Mouse (Mus musculus): Measurements from ENCODE around the gene Dusp5.
A peak's percentile ranks its signal among the peaks of the same experiment; 100 is the strongest.
"Not testable (repeated sequence)": the region's sequence is repeated elsewhere in the genome, so short reads cannot be mapped to it uniquely, and the experiment has no call there.

Dusp5 gene

DNA sequence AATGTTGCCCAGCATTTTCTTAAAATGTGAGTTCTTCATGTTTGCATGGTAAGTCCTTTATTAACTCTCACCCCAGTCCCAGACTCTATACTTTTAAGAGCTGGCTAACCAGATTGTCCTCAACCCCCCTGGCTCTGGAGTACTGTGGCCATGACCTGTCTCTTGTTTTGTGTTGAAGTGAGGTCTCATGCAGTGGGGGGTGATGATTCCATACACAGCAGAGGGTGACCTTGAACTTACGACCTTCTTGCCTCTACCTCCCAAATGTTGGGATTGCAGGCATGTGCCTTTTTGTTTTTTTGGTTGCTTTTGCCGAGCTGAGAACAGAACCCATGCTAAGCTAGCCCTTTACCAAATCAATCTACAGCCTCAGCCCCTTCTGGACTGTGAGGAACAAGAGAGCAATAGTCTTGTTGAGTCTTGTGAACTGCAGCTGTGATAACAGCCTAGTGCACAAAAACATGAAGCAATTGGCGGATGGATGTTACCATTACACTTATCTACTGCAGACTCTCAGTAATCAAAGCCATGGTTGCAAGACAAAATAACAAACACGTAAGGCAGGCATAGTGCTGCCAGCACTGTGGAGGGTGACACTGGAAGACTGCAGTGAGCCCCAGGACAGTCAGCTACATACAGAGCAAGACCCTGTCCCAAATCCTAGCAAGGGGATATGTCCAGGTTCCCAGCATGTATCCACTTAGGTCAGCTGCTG lies 46.5 kb downstream of the Dusp5 start:
- no peak for DNase-seq (ENCODE audit: low spot score in 2 of 2)

DNA sequence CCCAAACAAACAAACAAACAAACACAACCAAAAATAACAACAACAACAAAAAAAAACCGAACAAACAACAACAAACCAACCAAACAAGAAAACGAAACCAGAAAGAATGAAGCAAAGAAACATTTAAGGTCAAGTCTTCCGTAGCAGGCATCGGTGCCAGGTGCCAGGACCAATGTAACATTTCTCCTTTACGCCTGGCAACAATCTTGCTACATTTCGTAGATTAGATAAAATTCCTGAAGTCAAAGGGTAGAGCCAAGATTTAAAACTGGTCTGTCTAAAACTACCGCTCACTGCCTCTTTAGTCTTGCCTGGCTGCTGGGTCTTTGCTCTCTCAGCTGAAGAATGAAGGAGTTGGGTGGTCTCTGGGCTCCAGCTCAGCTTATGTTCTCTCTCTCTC lies 47.2 kb downstream of the Dusp5 start:
- DNase-seq (ENCODE audit: low spot score in 2 of 2), result no peak

DNA sequence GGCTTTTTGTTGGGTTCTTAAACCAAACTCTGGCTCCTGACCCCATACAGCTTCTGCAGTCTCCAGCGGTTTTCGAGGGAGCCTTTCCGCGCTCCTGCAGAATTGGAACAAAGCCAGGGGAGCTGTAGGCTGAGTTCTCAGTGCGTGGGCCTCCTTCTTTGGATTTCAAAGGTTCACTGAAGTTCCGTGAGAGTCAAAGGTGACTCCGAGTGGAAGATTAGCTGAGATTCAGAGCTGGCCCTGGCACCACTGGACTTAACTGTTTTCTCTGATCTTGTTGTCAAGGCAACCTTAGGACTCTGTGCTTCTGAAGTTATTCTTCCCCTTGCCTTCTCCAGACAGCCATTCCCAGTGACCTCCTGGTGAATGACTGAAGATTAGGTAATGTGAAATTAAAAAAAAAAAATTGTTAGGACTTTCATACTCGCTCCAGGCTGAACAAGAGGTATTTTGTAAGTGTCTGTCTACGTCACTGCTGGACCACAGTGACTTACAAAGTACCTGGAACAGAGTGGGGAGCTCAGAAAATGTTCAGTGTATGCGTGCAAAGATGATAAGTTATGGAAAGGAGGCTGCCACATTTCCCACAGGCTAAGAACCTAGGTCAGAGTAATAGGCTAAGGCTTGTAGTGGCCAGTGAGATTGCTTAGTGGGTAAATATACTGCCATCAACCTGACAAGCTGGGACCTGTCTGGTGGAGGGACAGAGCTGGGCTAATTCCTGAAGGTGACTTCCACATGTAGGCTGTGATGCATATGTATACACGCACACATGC lies 48.3 kb downstream of the Dusp5 start:
- no peak for DNase-seq (ENCODE audit: low spot score in 2 of 2)

DNA sequence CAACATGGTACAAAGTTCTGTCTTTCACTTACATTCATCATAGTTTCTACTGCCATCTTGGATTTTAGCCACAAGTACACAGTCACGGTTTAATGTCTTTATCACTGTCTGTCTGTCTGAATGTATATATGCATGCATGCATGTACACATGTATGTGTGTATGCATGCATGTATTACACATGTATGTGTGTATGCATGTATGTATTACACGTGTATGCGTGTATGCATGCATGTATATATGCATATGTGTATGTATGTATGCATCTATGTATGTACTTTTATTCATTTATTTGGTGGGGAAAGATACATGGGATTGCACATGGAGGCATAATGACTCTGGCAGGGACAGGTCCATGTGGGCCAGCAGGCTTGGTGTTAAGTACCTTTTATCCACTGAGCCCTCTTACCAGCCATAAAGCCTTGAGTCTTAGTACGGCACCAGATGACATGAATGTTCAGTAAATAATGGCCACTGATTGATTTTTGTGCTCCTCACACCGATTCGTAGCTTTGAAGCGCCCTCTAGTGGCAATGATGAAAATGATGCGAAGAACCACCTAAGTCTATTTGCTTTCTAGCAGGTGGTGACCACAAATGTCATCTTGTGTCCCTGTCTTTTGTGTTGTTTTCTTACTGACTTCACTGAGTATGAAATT lies 49.8 kb downstream of the Dusp5 start:
- peak in 1 of 2 experiments; percentile 55 for DNase-seq (ENCODE audit: low spot score in 2 of 2)

DNA sequence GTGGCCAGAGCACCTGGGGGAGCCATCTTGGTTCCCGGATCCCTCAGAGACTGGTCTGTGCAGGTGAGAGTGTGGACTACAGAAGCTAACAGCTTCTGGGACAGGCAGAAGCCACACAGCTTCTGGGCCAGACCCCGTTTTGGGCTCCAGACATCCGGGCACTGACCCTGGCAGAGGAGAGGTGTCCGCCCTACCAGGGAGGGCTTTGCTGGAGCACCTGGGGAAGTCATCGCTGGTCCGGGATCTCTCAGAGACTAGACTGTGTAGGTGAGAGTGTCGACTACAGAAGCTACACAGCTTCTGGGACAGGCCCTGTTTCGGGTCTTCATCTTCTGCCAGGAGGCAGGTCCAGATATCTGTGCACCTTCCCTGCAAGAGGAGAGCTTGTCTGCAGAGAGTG lies 51.4 kb downstream of the Dusp5 start:
- not testable (repeated sequence) for DNase-seq (ENCODE audit: low spot score in 2 of 2)

DNA sequence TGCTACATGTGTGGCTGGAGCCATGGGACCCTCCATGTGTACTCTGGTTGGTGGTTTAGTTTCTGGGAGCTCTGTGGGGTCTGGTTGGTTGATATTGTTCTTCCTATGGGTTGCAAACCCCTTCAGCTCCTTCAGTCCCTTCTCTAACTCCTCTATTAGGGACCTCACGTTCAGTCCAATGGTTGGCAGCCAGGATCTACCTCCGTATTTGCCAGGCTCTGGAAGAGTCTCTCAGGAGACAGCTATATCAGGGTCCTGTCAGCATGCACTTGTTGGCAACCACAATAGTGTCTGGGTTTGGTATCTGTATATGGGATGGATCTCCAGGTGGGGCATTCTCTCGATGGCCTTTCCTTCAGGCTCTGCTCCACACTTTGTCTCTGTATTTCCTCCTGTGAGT lies 58.8 kb downstream of the Dusp5 start:
- DNase-seq (ENCODE audit: low spot score in 2 of 2), result not testable (repeated sequence)

DNA sequence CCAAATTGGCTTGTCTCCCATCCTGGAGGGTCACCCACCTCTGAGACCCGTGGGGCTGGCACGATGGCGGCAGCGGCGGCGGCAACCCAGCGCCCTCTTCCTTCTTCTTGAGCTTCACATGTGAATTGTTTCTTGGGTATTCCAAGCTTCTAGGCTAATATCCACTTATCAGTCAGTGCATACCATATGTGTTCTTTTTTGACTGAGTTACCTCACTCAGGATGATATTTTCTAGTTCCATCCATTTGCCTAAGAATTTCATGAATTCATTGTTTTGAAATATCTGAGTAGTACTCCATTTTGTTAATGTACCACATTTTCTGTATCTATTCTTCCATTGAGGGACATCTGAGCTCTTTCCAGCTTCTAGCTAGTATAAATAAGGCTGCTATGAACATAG lies 60.1 kb downstream of the Dusp5 start, which contains the start of gene Nutf2-ps1:
TSS of gene Nutf2-ps1 (minus strand) at position 101 of the 400 bp plus-strand sequence.
- not testable (repeated sequence) for DNase-seq (ENCODE audit: low spot score in 2 of 2)
